Mouse (Mus musculus) brown adipose tissue, adult 24 weeks (tissue): ENCODE results near the gene Fbxo42. TPM values are rescaled to one million over a fixed set of nuclear protein-coding genes. Genes with fewer than 3 reads are reported as not detected.

ENCODE experiments used
- H3K27ac ChIP-seq: fragments of 200-500 bp; replicated peaks from 2 replicates; pipeline ENCODE4 v1.5.1; 2012; ENCODE audit warnings: low read depth, mild to moderate bottlenecking, low read length
- H3K4me1 ChIP-seq: fragments of 200-500 bp; 2 replicates; pipeline ENCODE4 v1.6.1; 2012; ENCODE audit warnings: low read length, mixed read lengths; ENCODE audit not compliant: control insufficient read depth, insufficient read depth, insufficient read length
- H3K4me3 ChIP-seq: fragments of 200-500 bp; 2 replicates; pipeline ENCODE4 v1.5.1; 2012; ENCODE audit warnings: low read depth, mild to moderate bottlenecking, low read length, moderate library complexity; ENCODE audit not compliant: insufficient read depth
- polyA plus RNA-seq: library from polyadenylated mRNA; stranded (reverse); fragments of >200 nt; gene quantifications from 2 replicates; pipeline ENCODE4 v1.2.4, GENCODE M21; 2012; ENCODE audit not compliant: missing spikeins, insufficient read depth, insufficient read length

Gene Fbxo42
- polyA plus RNA-seq, 1 experiment, result 5.3 TPM

- Histone ChIP-seq H3K27ac (no peak overlapping the region), H3K4me3 (no peak overlapping the region), H3K4me1 (no peaks in the 10 kb centered on the region)
Observed at GRCm38 (mm10) chr4:141178500-141178899, 30.8 kb downstream of the Fbxo42 start.

- no peaks in the 10 kb centered on the region for H3K4me1 ChIP-seq
- no peak overlapping the region for H3K4me3 ChIP-seq
- H3K27ac ChIP-seq, result no peak overlapping the region
Observed at GRCm38 (mm10) chr4:141180831-141181230, 33.1 kb downstream of the Fbxo42 start.

DNA sequence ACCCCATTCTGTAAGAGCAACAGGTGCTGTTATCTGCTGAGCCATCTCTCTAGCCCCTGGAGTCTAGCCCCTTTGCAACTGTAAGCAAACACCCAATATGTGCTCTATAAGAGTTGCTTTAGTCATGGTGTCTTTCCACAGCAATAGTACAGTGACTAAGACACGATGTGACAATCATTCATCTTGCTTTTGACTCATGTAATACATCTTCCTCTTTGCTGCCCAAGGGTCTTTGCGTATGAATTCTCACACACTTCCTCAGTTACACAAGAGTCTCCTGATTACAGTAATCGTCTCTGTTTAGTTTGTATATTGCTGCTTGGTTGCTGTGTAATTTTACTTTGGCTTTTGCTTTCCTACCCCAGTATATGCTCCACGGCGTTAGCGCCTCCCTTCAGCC lies 34.3 kb downstream of the Fbxo42 start:
- H3K4me3 ChIP-seq, result no peak overlapping the region
- H3K4me1 ChIP-seq, result peaks cover 9% of the 10 kb centered on the region
- H3K27ac ChIP-seq, result no peak overlapping the region

GRCm38 (mm10) chr4:141183932-141184331 lies 36.2 kb downstream of the Fbxo42 start:
- no peak overlapping the region for H3K27ac ChIP-seq
- peaks cover 9% of the 10 kb centered on the region for H3K4me1 ChIP-seq
- no peak overlapping the region for H3K4me3 ChIP-seq

GRCm38 (mm10) chr4:141184426-141184825 lies 36.7 kb downstream of the Fbxo42 start:
- H3K4me1 ChIP-seq, result peaks cover 9% of the 10 kb centered on the region
- no peak overlapping the region for H3K27ac ChIP-seq
- no peak overlapping the region for H3K4me3 ChIP-seq

DNA sequence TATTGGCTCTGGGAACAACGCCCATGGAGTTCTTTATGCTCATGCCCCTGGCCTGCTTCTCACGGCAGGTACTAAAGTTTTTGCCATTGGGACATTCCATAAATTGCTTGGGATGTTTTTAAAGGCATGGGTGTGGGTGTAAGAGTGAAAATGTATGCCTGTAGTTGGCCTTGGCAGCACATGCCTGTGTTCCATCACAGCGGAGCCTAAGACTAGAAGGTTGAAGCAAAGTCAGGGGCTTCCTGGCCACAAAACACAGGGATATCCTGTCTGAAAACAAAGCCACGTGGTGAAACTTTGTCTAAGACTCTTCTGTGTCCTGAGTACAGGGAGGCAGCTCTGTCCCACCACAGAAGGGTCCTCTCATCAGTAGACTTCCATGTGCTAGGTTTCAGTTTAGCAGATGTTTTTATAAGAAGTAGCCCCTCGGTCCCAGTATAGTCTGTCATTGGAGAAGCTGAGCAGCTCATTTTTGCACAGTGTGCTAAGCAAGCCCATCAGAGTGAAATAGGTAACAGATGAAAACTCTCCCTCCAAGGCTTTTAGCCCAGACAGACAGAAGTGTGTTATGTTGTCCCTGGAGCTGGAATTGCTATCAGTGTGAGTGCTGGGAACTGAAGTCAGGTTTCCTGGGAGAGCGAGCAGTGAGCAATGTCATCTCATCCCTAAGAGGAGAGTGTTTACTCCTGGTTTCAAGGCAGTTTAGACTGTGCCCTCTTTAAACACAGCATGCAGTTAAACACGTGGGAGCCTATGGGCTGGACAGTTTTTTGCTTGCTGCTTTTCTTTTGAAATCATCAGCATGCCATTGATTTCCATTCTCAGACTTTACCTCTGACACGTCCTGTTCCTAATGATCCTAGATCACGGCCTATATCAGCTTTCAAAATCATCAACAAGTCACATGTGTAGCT lies 39.5 kb downstream of the Fbxo42 start:
- Histone ChIP-seq H3K4me1 (peaks cover 9% of the 10 kb centered on the region), H3K27ac (no peak overlapping the region), H3K4me3 (no peak overlapping the region)

DNA sequence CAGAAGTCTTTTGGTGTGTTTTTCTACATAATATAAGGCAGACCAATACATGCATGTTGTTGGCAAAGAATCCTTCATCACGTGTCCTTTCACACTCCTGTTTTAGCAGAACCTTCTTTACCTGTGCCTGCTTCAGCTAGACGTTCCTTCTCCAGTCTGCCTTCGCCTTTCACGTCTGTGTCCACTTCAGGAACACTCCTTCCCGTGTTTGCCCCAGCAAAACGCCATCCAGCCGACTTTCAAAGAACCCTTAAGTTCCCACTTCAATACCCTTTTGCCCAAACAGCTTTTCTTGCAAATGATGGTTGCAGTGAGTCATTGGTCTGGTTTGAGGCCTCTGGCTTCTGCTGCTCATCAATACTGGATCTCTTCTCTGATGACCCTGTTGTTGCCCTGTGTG lies 43.6 kb downstream of the Fbxo42 start:
- Histone ChIP-seq H3K27ac (no peak overlapping the region), H3K4me3 (no peak overlapping the region), H3K4me1 (peaks cover 5% of the 10 kb centered on the region)

GRCm38 (mm10) chr4:141194553-141194952 lies 46.8 kb downstream of the Fbxo42 start:
- no peak overlapping the region for H3K4me3 ChIP-seq
- no peaks in the 10 kb centered on the region for H3K4me1 ChIP-seq
- H3K27ac ChIP-seq, result no peak overlapping the region

- no peak overlapping the region for H3K27ac ChIP-seq
- no peak overlapping the region for H3K4me3 ChIP-seq
- no peaks in the 10 kb centered on the region for H3K4me1 ChIP-seq
Observed at GRCm38 (mm10) chr4:141196981-141197685, 49.4 kb downstream of the Fbxo42 start.

DNA sequence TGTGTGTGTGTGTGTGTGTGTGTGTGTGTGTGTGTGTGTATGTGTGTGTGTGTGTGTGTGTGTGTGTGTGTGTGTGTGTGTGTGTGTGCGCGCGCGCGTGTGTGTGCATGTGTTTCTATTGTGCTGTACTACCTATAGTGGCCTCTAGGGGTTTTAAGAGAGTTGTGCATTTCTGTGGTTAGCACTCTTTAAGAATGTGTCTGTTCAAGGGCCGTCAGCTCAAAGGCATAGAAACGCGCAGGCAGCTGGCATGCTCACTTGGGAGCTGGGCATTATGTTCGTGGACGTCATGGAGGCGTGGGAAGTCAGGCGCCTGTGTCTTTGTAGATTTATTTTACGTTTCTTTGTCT lies 49.9 kb downstream of the Fbxo42 start:
- Histone ChIP-seq H3K4me3 (no peak overlapping the region), H3K27ac (no peak overlapping the region), H3K4me1 (no peaks in the 10 kb centered on the region)

- no peaks in the 10 kb centered on the region for H3K4me1 ChIP-seq
- H3K27ac ChIP-seq, result peak overlapping the region; percentile 4
- H3K4me3 ChIP-seq, result no peak overlapping the region
Observed at GRCm38 (mm10) chr4:141200906-141201305, 53.2 kb downstream of the Fbxo42 start.

DNA sequence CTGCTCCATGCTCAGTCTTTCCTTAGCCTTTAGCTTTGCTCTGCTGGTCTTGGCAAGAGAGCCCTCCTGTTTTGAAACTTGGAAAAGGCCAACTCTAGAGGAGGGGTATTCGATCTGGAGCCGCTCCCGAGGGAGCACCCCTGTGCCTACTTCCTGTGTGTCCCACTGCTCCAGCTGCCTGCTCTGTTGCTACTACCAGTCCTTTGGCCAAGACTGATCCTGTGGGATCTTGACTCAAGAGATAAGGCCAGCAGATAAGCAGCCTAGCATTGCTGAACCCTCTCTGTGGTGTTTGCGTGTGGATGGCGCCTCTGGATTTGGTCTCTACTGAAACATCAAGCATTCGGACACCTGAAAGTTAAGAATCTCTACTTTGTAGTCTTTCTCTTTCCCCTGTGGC lies 54.5 kb downstream of the Fbxo42 start:
- no peaks in the 10 kb centered on the region for H3K4me1 ChIP-seq
- no peak overlapping the region for H3K4me3 ChIP-seq
- H3K27ac ChIP-seq, result no peak overlapping the region

- no peak overlapping the region for H3K27ac ChIP-seq
- no peak overlapping the region for H3K4me3 ChIP-seq
- H3K4me1 ChIP-seq, result no peaks in the 10 kb centered on the region
Observed at GRCm38 (mm10) chr4:141204580-141205061, 56.9 kb downstream of the Fbxo42 start.

- Histone ChIP-seq H3K4me1 (peaks cover 4% of the 10 kb centered on the region; the same call in 1 of the 2 replicates), H3K27ac (no peak overlapping the region), H3K4me3 (no peak overlapping the region)
Observed at GRCm38 (mm10) chr4:141207081-141207480, 59.4 kb downstream of the Fbxo42 start.

DNA sequence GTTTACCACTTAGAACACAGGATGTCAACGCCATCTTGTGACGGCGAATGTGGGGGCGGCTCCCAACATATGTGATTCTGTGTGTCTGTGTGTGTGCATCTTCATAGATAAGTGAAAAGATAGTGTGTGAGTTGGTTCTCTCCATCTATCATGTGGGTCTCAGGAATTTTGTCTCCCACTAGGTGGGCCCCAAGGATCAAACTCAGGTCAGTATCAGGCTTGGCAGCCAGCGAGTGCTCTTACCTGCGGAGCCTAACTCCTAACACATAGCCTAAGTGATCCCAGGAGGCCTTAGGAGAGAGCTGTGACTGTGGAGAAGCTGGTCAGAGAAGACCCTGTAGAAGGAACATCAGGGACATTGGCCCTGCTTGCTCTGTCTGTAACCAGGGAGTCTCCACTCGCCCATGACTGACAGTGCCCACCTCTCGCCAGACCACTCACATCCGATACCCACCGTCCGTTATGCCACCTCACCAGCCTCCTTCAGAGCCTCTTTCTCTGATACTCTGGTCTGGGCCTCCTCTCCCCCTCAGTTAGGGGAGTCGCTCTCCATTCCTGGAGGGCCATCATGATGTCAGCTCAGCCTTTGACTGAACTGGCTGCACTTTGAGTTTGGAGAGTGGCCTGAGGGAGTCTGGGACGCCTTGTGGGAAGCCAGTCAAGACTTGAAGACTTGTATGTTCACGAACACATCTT lies 63.0 kb downstream of the Fbxo42 start:
- H3K4me3 ChIP-seq, result peak overlapping the region; percentile 68
- H3K27ac ChIP-seq, result peak overlapping the region; percentile 99

More for the DNA sequence above, 63.0 kb downstream of the Fbxo42 start:
- H3K4me1 ChIP-seq, result peaks cover 4% of the 10 kb centered on the region; the same call in 1 of the 2 replicates
